Mouse (Mus musculus): ENCODE data around the gene Fmnl2.

DNA sequence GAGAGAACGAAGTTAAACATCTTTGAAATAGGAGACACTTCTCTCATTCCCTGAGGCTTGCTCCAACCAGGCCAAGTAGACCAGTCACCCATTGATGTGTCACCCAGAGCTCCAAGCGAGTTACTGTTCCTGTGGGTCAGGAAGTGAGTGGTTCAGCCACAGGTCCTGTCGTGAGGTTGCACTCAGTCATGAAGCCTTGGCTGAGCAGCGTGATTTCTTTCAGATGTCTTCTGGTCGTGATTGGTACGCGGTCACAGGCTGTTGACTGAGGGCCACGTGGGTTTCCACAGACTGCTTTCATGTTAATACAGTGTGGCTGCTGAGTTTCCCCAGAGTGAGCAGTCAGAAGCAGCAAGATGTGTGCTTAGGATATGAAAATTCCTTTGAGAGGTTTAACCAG lies 33.5 kb downstream of the Fmnl2 start:
- no peak for TF ChIP-seq CTCF (IDR thresholded peaks at IDR 0.05; ENCODE audit: insufficient read depth, low read depth, low read length)
- no peak for TF ChIP-seq POLR2A (IDR thresholded peaks at IDR 0.05; ENCODE audit: insufficient read depth, low read depth, low read length)
